Mouse (Mus musculus): ENCODE data around the gene Crtc2. TPM values are rescaled to one million over a fixed set of nuclear protein-coding genes. Genes with fewer than 3 reads are reported as not detected.

Crtc2 gene
- total and polyA plus RNA-seq, 3 experiments = 9.6 to 68.9 (median 67.0) TPM

DNA sequence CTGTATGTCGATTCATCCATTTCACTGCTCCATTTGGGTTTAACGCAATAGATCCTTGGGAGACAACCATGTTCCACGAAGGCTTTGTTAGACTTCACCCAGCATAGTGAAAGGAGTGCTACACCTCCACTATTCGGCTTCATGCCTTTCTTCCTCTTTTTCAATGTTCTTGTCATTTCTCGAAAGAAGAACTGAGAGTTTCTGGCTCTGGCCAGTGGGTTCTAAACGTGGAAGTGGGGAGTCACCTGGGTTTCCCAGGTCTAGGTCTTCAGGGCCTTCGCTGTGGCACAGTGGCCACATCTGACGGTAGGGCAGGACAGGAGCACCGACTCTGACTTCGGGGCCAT is 10.7 kb downstream of the Crtc2 start:
- DNase-seq (ENCODE audit: low spot score) = no peak
- ATAC-seq (ENCODE audit: extremely low read depth, insufficient number of reproducible peaks, low FRiP score, poor library complexity, severe bottlenecking) = no peak
- peaks cover 74% of the 10 kb centered on the region for H3K36me3 ChIP-seq (replicated peaks)
- peak overlapping the region; percentile 80 for H3K4me3 ChIP-seq (ENCODE audit: low read depth, low read length)
- H3K4me1 ChIP-seq (ENCODE audit: insufficient read depth, low read depth, low read length) = peaks cover 53% of the 10 kb centered on the region
- H3K27me3 ChIP-seq (ENCODE audit: insufficient read depth, low read length) = no peaks in the 10 kb centered on the region
- TF ChIP-seq GATA2 (IDR thresholded peaks at IDR 0.05; ENCODE audit: borderline replicate concordance, low read depth, low read length) (no peak), TAL1 (conservative IDR thresholded peaks at IDR 0.05; ENCODE audit: low read depth, low read length) (no peak), POLR2AphosphoS5 (IDR thresholded peaks at IDR 0.05; ENCODE audit: insufficient replicate concordance, low read depth, low read length) (no peak), CTCF (IDR thresholded peaks at IDR 0.05; ENCODE audit: low read depth, low read length) (no peak), GATA1 (IDR thresholded peaks at IDR 0.05; ENCODE audit: borderline replicate concordance, low read length) (no peak)
- H3K9me3 ChIP-seq (replicated peaks) = no peaks in the 10 kb centered on the region

DNA sequence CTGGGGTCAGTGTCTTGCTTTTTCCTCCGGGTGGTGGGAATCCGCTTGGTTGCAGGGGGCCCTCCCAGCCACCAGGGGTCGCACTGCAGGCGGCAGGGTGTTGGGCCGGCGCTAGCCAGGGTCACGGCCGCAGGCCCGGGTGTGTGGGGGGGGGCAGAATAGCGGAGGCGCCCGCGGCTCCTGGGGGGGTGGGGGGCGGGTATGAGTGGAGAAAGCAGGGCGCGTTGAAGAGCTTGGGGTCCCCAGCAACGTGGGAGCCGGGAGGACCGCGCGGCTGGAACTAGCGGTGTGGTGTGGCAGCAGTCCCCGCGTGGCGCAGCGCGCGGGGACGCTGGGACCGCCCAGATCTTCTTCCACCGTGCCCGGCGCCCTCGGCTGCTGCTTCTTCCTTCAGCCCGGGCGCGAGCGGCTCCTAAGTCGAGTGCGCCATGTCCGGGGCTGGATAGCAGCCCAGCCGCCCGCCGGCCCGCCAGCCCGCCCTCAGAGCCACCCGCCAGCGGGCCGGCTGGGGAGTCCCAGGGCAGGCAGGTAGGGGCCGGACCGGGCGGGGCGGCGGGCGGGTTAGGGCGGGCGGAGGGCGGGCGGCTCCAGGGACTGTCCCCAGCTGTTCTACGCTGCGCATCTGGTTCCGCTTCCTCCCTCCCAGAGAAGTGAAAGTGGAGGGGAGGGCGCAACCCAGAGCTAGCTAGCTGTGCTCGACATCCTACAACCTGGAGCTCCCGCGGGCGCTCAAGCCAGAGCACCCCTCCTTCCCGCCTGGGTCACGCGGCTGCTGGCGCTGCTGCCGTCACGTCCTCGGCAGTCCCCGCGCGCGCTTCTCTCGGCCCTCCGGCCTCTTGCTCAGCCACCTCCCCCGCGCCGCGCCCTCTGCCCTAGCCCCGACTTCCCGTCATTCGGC is 11.3 kb downstream of the Crtc2 start, which contains the start of gene Dennd4b:
Gene Dennd4b, plus strand, starts transcription at position 152 of the 898 bp plus-strand sequence.
- ATAC-seq (ENCODE audit: extremely low read depth, insufficient number of reproducible peaks, low FRiP score, poor library complexity, severe bottlenecking) (peak; percentile 82), DNase-seq (ENCODE audit: low spot score) (peak; percentile 88)
- Histone ChIP-seq H3K36me3 (replicated peaks) (peaks cover 74% of the 10 kb centered on the region), H3K27me3 (ENCODE audit: insufficient read depth, low read length) (no peaks in the 10 kb centered on the region), H3K4me3 (ENCODE audit: low read depth, low read length) (peak within 1 kb of the TSS; percentile 80), H3K4me1 (ENCODE audit: insufficient read depth, low read depth, low read length) (peaks cover 56% of the 10 kb centered on the region), H3K9me3 (replicated peaks) (no peaks in the 10 kb centered on the region)
- TF ChIP-seq CTCF (IDR thresholded peaks at IDR 0.05; ENCODE audit: low read depth, low read length) (peak; percentile 83), TAL1 (conservative IDR thresholded peaks at IDR 0.05; ENCODE audit: low read depth, low read length) (no peak)

DNA sequence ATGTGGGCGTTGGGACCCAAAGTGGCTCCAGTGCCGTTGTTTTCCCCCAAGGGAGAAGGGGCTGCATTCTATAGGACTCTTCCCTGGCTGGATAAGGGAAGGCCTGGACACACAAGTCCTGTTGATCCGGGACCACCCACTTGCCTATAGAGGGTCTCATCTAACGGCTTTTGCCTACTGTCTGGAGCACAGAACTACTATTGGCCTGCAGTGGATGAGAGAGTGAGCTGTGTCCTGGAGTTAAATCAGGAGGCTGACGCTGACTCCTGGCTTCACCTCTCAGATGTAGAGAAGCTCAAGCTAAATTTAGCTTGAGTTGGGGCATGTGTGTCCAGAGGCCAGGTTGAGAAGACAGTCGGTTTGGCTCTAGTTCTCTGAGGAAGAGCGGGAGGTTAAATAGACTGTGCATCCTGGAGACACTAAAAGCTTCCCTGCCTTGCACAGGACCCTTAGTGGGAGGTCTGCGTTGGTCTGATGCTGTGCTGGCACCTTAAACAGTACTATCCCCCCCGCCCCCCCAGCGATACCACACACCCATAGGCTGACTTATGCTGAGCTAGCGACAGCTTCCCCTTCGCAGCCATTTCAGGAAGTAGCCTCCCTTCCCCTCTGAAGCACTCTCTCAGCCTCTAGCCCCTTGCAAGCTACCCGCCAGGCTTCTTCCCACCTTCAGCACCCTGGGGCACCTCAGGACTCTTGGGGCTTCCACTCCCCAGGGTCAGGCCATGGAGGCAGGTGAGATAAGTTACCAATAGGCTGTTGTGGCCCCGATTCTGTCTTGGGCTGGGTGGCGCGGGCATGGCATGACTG is 12.2 kb downstream of the Crtc2 start:
- peak; percentile 58 for ATAC-seq (ENCODE audit: extremely low read depth, insufficient number of reproducible peaks, low FRiP score, poor library complexity, severe bottlenecking)
- H3K4me1 ChIP-seq (ENCODE audit: insufficient read depth, low read depth, low read length) = peaks cover 56% of the 10 kb centered on the region
- DNase-seq (ENCODE audit: low spot score) = peak; percentile 78
- TF ChIP-seq TAL1 (conservative IDR thresholded peaks at IDR 0.05; ENCODE audit: low read depth, low read length) (no peak), POLR2AphosphoS5 (IDR thresholded peaks at IDR 0.05; ENCODE audit: insufficient replicate concordance, low read depth, low read length) (0 out of 2 replicates have a peak, but pooled peaks have one; percentile 48)
- peaks cover 74% of the 10 kb centered on the region for H3K36me3 ChIP-seq (replicated peaks)
- peak overlapping the region; percentile 80 for H3K4me3 ChIP-seq (ENCODE audit: low read depth, low read length)
- H3K27me3 ChIP-seq (ENCODE audit: insufficient read depth, low read length) = no peaks in the 10 kb centered on the region
- H3K9me3 ChIP-seq (replicated peaks) = no peaks in the 10 kb centered on the region

DNA sequence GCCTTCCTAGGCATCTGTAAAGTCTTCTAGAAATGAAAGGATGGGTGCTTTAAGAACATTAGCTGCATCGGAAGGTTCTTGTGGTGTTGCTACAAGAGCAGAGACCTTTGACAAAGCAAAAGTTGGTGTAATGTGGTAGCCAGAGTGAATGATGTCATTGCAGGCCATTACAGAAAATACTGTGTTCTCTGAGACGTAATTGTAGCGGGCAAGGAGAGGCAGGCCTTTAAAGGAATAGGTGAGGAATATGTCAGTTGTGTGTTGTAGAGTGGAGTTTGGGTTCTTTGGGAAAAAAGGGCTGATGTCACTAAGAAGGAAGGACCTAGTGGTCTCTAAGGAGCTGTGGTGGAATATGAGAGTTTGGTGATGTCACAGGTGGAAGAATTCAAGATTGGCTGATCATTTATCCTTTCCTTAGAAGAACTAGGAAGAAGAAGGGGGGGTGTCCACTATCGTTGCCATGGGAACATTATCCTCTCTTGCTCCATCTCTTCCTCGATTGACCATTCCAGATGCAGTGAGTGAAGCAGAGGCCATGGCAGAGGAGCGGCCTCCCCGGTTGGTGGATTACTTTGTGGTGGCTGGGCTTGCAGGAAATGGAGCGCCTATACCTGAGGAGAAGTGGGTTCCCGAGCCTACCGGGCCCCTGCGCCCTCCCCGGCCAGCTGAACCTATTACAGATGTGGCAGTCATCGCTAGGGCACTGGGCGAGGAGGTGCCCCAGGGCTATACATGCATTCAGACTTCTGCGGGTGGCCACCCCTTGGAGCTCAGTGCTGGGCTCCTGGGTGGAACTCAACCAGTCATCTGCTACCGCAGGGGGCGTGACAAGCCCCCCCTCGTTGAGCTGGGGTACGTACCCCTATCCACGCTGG is 13.2 kb downstream of the Crtc2 start:
- Histone ChIP-seq H3K27me3 (ENCODE audit: insufficient read depth, low read length) (no peaks in the 10 kb centered on the region), H3K4me1 (ENCODE audit: insufficient read depth, low read depth, low read length) (peaks cover 58% of the 10 kb centered on the region), H3K4me3 (ENCODE audit: low read depth, low read length) (peak overlapping the region; percentile 80), H3K9me3 (replicated peaks) (no peaks in the 10 kb centered on the region), H3K36me3 (replicated peaks) (peaks cover 74% of the 10 kb centered on the region)
- DNase-seq (ENCODE audit: low spot score) = no peak
- no peak for ATAC-seq (ENCODE audit: extremely low read depth, insufficient number of reproducible peaks, low FRiP score, poor library complexity, severe bottlenecking)
- TF ChIP-seq GATA1 (IDR thresholded peaks at IDR 0.05; ENCODE audit: borderline replicate concordance, low read length) (no peak), POLR2AphosphoS5 (IDR thresholded peaks at IDR 0.05; ENCODE audit: insufficient replicate concordance, low read depth, low read length) (no peak)

- Histone ChIP-seq H3K4me3 (ENCODE audit: low read depth, low read length) (peak overlapping the region; percentile 46; the same call in 1 of the 2 replicates), H3K36me3 (replicated peaks) (peaks cover 74% of the 10 kb centered on the region), H3K27me3 (ENCODE audit: insufficient read depth, low read length) (no peaks in the 10 kb centered on the region), H3K9me3 (replicated peaks) (no peaks in the 10 kb centered on the region), H3K4me1 (ENCODE audit: insufficient read depth, low read depth, low read length) (peaks cover 58% of the 10 kb centered on the region)
- no peak for TF ChIP-seq GATA2 (IDR thresholded peaks at IDR 0.05; ENCODE audit: borderline replicate concordance, low read depth, low read length)
- no peak for ATAC-seq (ENCODE audit: extremely low read depth, insufficient number of reproducible peaks, low FRiP score, poor library complexity, severe bottlenecking)
- no peak for DNase-seq (ENCODE audit: low spot score)
Observed at GRCm38 (mm10) chr3:90268190-90268589, 14.2 kb downstream of the Crtc2 start.

GRCm38 (mm10) chr3:90268971-90269370 is 15.0 kb downstream of the Crtc2 start:
- Histone ChIP-seq H3K36me3 (replicated peaks) (peaks cover 74% of the 10 kb centered on the region), H3K9me3 (replicated peaks) (no peaks in the 10 kb centered on the region), H3K4me1 (ENCODE audit: insufficient read depth, low read depth, low read length) (peaks cover 51% of the 10 kb centered on the region), H3K4me3 (ENCODE audit: low read depth, low read length) (no peak overlapping the region), H3K27me3 (ENCODE audit: insufficient read depth, low read length) (no peaks in the 10 kb centered on the region; the same call in 1 of the 2 replicates)
- no peak for DNase-seq (ENCODE audit: low spot score)
- no peak for ATAC-seq (ENCODE audit: extremely low read depth, insufficient number of reproducible peaks, low FRiP score, poor library complexity, severe bottlenecking)
- TF ChIP-seq GATA2 (IDR thresholded peaks at IDR 0.05; ENCODE audit: borderline replicate concordance, low read depth, low read length) (no peak), GATA1 (IDR thresholded peaks at IDR 0.05; ENCODE audit: borderline replicate concordance, low read length) (no peak), TAL1 (conservative IDR thresholded peaks at IDR 0.05; ENCODE audit: low read depth, low read length) (no peak), POLR2AphosphoS5 (IDR thresholded peaks at IDR 0.05; ENCODE audit: insufficient replicate concordance, low read depth, low read length) (no peak), CTCF (IDR thresholded peaks at IDR 0.05; ENCODE audit: low read depth, low read length) (no peak)
